Mouse (Mus musculus) left cerebral cortex, adult 2 months (tissue): ENCODE results near the gene Tenm4. TPM values are rescaled to one million over a fixed set of nuclear protein-coding genes. Genes with fewer than 3 reads are reported as not detected.

Experiments used
- DNase-seq, 2 experiments: peaks; one replicate each; pipeline ENCODE4 v3.0.0; 2021 to 2022; ENCODE audit warnings: low spot score in 2 of 2, mixed read lengths in 1 of 2; ENCODE audit errors: extremely low spot score in 1 of 2
- H3K27ac ChIP-seq: fragments of 200-600 bp; 2 replicates; pipeline ENCODE4 v1.8.1; 2022
- H3K4me3 ChIP-seq: fragments of 200-600 bp; 2 replicates; pipeline ENCODE4 v1.8.1; 2022
- CTCF ChIP-seq: fragments of 200-600 bp; IDR thresholded peaks from 2 replicates; pipeline ENCODE4 v1.8.1; 2022; ENCODE audit warnings: antibody characterized with exemption, mild to moderate bottlenecking, moderate library complexity
- intact Hi-C: fragments of 180-260 bp; cut with DNase I; formaldehyde crosslinking; loops from one replicate; pipeline ENCODE4 v1.15.1; 2025
- total RNA-seq, 2 experiments: library from RNA; stranded (reverse); gene quantifications; 2 replicates each; pipeline ENCODE4 v1.2.3; 2021

The Tenm4 gene
- total RNA-seq, 2 experiments from 2014 or later: 158 to 160 TPM

GRCm38 (mm10) chr7:96433307-96433706 lies 262.3 kb downstream of the Tenm4 start:
- Histone ChIP-seq H3K4me3 (no peak overlapping the region), H3K27ac (no peak overlapping the region)
- intact Hi-C loops: no loop called here
- no peak for DNase-seq
- no peak for TF ChIP-seq CTCF

- Histone ChIP-seq H3K27ac (peak overlapping the region; percentile 51; the same call in 1 of the 2 replicates), H3K4me3 (no peak overlapping the region)
- intact Hi-C loops: no loop called here
- peak; percentile 28 to 48 for DNase-seq
- no peak for TF ChIP-seq CTCF
These were observed 267.3 kb downstream of the Tenm4 start for GRCm38 (mm10) chr7:96438392-96438791.

GRCm38 (mm10) chr7:96440161-96440707 lies 269.2 kb downstream of the Tenm4 start:
- no peak overlapping the region for H3K27ac ChIP-seq
- DNase-seq: no peak
- H3K4me3 ChIP-seq: no peak overlapping the region
- intact Hi-C loops: no loop called here
- no peak for TF ChIP-seq CTCF

- Histone ChIP-seq H3K4me3 (no peak overlapping the region), H3K27ac (peak overlapping the region; percentile 32)
- intact Hi-C loops: no loop called here
- TF ChIP-seq CTCF: no peak
- peak in 1 of 2 experiments; percentile 44 for DNase-seq
These were observed 274.7 kb downstream of the Tenm4 start for GRCm38 (mm10) chr7:96445771-96446170.

GRCm38 (mm10) chr7:96447806-96448397 lies 276.9 kb downstream of the Tenm4 start:
- intact Hi-C loops: no loop called here
- Histone ChIP-seq H3K27ac (no peak overlapping the region), H3K4me3 (no peak overlapping the region)
- no peak for TF ChIP-seq CTCF
- DNase-seq: no peak

- DNase-seq: no peak
- intact Hi-C loops: no loop called here
- Histone ChIP-seq H3K27ac (no peak overlapping the region), H3K4me3 (no peak overlapping the region)
- TF ChIP-seq CTCF: no peak
These were observed 284.9 kb downstream of the Tenm4 start for GRCm38 (mm10) chr7:96455957-96456356.

- TF ChIP-seq CTCF: no peak
- intact Hi-C loops: no loop called here
- H3K4me3 ChIP-seq: no peak overlapping the region
- DNase-seq: no peak
- H3K27ac ChIP-seq: no peak overlapping the region
These were observed 285.6 kb downstream of the Tenm4 start for GRCm38 (mm10) chr7:96456618-96457017.

- no peak for TF ChIP-seq CTCF
- Histone ChIP-seq H3K4me3 (no peak overlapping the region), H3K27ac (0 out of 2 replicates have a peak overlapping the region, but pooled peaks have one; percentile 11)
- DNase-seq: no peak
- intact Hi-C loops: no loop called here
These were observed 286.8 kb downstream of the Tenm4 start for GRCm38 (mm10) chr7:96457891-96458290.

- no peak for TF ChIP-seq CTCF
- Histone ChIP-seq H3K4me3 (no peak overlapping the region), H3K27ac (no peak overlapping the region)
- intact Hi-C loops: no loop called here
- no peak for DNase-seq
These were observed 287.9 kb downstream of the Tenm4 start for GRCm38 (mm10) chr7:96458992-96459391.

GRCm38 (mm10) chr7:96466761-96467160 lies 295.7 kb downstream of the Tenm4 start:
- Histone ChIP-seq H3K4me3 (no peak overlapping the region), H3K27ac (no peak overlapping the region)
- intact Hi-C loops: no loop called here
- no peak for DNase-seq
- TF ChIP-seq CTCF: no peak

GRCm38 (mm10) chr7:96470821-96471220 lies 299.8 kb downstream of the Tenm4 start:
- intact Hi-C loops: loop anchor here (5.0 kb wide), 1 partner anchor 51 kb away; no protein-coding TSS in a partner anchor
- no peak overlapping the region for H3K4me3 ChIP-seq
- no peak for DNase-seq
- no peak for TF ChIP-seq CTCF
- H3K27ac ChIP-seq: no peak overlapping the region

GRCm38 (mm10) chr7:96474560-96475089 lies 303.6 kb downstream of the Tenm4 start:
- H3K4me3 ChIP-seq: no peak overlapping the region
- no peak overlapping the region; the same call in 1 of the 2 replicates for H3K27ac ChIP-seq

More at GRCm38 (mm10) chr7:96474560-96475089, 303.6 kb downstream of the Tenm4 start:
- DNase-seq: peak; percentile 78
- intact Hi-C loops: loop anchor here (1.0 to 5.0 kb wide), 3 partner anchors 48 to 262 kb away; no protein-coding TSS in a partner anchor
- no peak for TF ChIP-seq CTCF
